Mouse (Mus musculus): ENCODE results near the gene Fgf15. TPM values are rescaled to one million over a fixed set of nuclear protein-coding genes. Genes with fewer than 3 reads are reported as not detected.

Fgf15 gene
- not detected for polyA plus RNA-seq (2017; shearing (Covaris generic))

DNA sequence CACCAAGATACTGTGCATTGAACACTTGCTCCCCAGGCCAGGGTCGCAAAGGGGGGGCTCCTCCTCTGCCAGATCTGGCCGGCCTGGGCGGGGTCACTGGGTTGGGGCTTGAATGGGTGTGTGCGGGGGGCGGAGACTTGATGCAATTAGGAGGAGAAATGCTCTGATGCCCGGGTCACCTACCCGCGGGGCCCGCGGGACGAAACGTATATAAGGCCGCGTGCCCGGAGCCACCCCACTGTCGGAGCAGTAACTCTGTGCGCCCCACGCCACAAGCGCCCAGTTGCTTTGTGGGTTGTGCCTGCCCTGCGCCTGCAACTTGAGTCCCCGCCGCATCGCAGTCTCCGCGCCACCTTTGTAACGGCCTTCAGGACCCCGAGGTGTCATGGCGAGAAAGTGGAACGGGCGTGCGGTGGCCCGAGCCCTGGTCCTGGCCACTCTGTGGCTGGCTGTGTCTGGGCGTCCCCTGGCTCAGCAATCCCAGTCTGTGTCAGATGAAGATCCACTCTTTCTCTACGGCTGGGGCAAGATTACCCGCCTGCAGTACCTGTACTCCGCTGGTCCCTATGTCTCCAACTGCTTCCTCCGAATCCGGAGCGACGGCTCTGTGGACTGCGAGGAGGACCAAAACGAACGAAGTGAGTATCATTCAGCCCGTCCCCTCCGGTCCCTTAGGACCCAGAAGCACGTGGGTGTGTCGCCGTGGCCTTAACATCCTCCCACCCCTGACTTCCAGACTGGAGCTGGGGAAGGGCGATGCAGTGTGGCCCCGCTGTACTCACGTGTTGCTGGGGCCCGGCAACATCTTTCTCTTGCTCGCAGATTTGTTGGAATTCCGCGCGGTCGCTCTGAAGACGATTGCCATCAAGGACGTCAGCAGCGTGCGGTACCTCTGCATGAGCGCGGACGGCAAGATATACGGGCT is at the start of gene Fgf15:
Gene Fgf15, plus strand, starts transcription at position 238 of the 925 bp plus-strand sequence.

DNA sequence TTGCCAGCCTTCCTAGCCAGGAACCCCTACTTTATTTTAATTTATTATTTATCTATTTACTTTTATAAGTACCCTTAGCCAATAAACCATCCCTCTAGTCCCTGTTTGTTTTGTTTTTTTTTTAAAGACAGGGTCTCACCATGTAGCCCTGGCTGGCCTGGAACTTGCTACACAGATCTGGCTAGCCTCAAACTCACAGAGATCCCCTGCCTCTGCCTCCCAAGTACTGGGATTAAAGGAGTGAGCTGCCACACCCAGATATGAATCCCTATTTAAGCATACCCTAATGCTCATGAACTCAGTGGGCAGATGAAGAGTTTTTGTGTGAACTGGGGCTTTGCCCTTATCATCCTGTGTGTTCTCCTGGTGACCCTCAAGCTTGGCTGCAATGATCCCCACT is 49.3 kb upstream of the Fgf15 start, which contains the start of gene Fgf4:
Gene Fgf4, plus strand, starts transcription at position 301 of the 400 bp plus-strand sequence.

DNA sequence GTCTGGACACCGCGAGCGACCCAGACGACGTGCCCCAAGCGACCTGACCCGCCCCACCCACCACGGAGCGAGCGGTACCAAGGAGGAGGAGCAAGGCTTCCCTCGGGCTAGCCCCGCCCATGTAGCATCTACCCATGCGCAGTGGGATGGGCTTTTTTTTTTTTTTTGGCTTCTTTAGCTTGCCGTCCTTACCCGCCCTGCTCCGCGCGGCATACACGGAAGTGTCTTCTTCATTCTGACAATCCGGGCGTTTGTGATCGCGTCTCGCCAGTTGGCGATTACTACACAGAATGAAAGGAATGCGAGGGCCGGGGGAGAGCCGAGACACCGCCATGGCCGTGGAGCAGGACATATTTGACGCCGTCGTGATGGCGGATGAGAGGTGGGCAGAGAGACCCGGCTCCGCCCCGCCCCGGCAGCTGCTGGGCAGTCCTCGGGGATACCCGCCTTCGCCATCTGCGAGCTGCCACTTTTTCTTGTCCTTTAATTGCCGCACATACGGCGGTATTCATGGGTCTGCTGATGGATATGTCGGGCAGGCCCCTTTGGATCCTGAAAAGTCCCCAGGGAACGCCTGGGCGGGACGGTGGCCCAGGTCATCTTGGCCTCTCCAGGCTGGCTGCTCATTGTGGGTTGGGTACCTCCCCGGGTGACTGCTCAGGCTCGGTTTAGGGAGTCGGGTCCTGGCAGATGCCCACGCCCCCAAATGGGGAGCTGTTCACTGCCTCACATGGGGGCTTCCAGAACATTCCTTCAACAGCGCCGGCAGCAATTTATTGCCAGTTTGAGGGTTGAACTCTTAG is 18.8 kb downstream of the Fgf15 start, which contains the start of gene LTO1:
Gene LTO1, plus strand, starts transcription at position 153 of the 803 bp plus-strand sequence.

DNA sequence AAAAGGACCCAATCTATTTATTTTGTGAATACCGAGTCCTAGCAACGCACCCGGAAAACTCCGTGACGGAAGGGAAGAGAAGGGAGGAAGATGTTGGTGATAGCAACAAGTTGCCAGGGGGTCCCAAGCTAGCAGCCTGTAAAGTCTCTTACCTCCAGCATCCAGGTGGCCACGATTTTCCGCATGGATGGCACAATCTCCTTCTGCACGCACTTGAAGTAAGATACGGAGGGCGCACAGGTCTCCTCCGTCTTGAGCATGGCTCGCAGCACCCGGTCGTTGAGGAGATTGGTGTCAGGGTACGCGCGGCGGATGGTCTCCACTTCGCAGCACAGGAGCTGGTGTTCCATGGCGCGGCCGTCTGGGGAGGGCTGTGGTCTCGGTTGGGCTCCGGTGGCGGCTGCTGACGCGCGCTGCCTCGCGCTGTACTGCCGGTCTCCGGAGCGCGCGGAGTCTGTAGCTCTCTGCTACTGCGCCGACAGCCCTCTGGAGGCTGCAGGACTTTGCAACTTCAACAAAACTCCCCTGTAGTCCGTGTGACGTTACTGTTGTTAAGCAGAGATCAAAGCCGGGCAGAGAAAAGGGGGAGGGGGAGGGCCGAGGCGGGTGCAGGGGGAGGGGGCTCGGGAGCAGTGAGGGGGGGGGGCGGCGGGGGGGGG is 43.1 kb downstream of the Fgf15 start, which contains the start of gene Ccnd1:
Gene Ccnd1, minus strand, starts transcription at position 582 of the 659 bp plus-strand sequence.

Other genes starting within 250 kb of the Fgf15 start
- not detected for gene Ano1, start 144.6 kb upstream of the Fgf15 start, polyA plus RNA-seq (2017; shearing (Covaris generic))
- gene Fgf3, start 58.4 kb upstream of the Fgf15 start, polyA plus RNA-seq (2017; shearing (Covaris generic)) = not detected
- gene Fgf4, start 49.2 kb upstream of the Fgf15 start, polyA plus RNA-seq (2017; shearing (Covaris generic)) = not detected
- gene LTO1, start 18.6 kb downstream of the Fgf15 start, polyA plus RNA-seq (2017; shearing (Covaris generic)) = 28.3 TPM
- gene Ccnd1, start 43.4 kb downstream of the Fgf15 start, polyA plus RNA-seq (2017; shearing (Covaris generic)) = 0.38 TPM